Mouse (Mus musculus): ENCODE measurements at regions not wholly inside any gene's neighbourhood (a gene's known extent, or its start where the extent isn't known, plus 50 kb on each side); places are given as distances from the start of the nearest gene placed in this dataset.

DNA sequence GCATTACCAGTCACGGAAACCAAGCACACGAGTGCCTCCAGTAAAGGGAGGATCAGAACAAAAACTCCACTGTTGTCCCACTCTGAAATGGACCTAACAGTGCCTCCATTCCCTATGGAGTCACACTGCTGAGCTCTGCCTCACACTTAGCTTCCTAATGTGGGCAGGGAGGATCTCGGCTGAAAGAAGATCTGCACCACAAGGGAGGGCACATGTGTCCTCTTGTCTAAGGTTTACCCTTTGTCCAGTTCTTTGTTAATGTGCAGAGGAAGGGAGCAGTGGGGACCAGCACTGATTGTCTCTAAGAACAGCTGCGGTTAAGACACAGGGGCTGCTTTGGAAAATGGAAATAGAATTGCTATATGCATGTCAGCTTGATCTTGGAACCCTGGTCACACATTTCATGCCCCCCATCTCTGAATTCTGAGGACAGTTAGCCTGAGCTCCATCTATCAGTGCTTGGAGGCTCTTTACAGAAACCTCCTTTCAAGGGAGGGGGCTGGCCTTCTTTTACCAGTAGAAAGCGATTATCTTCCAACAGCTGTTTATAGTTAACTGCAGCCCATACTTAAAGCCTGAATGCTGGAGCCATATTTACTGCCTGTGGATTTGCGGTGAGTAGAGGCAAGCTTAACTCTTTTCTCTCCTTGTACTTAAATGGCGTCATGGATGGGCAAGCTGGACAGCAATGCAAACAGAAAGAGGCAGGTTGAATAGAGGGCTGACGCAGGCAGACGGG, 485.5 kb upstream of the Cdh11 start:
- DNase-seq (ENCODE audit: low spot score): no peak

DNA sequence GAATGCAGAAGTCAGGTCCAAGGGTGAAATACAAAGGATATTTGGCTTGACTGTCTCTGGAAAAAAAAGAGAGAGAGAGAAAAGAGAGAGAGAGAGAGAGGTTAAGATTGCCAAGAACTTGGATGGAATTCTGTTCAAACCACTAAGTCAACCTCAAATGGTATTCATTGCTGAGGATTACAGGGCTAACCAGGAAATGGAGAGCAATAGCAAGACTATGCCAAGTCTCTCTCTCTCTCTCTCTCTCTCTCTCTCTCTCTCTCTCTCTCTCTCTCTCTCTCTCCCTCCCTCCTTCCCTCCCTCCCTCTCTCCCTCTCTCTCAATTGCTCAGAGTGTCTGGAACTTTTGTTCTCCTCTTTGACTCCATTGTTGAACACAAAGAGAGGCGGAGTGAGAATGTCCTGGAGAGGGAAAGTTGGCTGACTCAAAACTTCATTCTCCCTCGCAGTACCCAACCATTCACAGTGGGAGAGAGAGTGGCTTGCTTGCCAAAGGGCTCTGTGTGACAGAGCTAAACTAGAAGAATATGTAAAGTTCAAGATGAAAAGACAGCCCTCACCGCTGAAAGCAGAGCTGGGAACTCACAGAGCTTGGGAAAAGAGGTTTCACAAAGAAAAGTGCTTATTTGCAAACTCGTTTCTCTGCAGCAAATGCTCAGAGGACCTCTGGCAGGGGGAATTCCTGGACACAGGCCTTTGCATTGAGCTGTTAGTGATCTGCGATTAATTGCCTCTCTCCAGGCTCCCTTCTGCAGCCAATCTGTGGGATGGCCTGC, 487.1 kb upstream of the Cdh11 start:
- no peak for DNase-seq (ENCODE audit: low spot score)

DNA sequence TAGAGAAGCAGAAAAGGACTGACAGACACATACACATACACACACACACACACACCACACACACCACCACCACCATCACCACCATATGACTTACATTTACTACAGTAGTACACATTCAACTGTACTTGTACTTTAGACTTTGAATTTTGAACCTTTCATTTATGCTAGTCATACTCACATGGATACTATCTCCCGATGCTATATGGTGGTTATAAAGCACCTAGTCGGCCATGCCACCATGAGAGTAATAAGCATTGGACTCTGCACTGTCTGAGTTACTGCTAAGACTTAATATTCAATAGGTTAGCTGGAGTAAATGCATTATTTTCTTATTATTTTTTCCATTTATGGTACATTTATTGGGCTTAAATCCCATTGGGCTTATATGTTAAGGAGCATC, 488.0 kb upstream of the Cdh11 start:
- no peak for DNase-seq (ENCODE audit: low spot score)

DNA sequence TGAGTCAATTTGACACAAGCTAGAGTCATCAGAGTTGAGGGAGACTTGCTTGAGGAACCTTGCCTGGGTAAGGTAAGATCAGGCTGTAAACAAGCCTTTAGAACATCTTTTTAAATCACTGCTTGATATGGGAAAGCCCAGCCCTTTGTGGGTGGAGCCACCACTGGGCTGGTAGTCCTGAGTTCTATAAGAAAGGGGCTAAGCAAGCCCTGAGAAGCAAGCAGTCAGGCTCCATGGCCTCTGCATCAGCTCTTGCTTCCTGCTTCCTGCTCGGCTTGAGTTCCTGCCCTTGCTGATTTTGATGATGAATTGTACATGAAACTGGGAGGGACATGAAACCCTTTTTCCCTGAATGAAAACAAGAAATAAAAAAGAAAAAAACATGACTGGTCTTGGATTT, 496.4 kb upstream of the Cdh11 start:
- DNase-seq (ENCODE audit: low spot score): no peak

DNA sequence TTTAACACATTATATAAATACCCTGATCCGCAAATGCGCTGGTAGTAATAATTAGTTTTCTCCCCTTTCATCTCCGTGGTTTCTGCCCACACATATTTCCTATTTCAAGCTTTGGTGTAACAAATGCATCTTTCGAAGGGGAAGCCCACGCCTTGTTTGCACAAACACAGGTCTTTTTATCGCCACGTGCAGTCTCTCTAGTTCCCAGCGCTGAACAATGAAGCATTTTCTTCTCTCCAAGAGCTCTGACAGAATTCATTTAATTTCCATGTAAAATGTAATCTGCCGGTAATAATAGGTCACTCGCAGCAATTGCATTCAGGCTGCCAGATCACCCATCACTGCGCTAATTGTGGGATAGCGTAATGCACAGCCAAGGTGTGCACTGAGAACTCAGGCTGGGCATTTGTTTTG, 503.1 kb upstream of the Cdh11 start:
- no peak for DNase-seq (ENCODE audit: low spot score)

DNA sequence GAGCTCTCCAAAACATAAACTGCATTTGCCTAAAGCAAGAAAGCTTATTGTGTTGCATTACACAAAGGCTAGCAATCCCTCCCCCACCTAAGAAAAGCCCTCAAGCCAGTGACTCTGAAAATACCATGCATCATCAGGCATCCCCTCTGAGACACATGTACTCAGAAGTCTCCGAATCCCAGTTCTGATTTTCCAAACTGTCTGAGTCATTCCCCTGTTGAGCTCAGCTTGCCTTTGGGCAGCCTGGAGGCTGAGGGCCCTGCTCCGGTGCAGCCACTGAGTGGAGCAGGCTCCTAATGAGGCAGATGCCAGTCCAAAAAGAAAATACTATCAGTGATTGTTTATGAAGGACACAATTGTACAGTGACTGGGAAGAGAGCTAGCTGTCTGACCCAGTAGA, 507.5 kb upstream of the Cdh11 start:
- DNase-seq (ENCODE audit: low spot score): no peak

DNA sequence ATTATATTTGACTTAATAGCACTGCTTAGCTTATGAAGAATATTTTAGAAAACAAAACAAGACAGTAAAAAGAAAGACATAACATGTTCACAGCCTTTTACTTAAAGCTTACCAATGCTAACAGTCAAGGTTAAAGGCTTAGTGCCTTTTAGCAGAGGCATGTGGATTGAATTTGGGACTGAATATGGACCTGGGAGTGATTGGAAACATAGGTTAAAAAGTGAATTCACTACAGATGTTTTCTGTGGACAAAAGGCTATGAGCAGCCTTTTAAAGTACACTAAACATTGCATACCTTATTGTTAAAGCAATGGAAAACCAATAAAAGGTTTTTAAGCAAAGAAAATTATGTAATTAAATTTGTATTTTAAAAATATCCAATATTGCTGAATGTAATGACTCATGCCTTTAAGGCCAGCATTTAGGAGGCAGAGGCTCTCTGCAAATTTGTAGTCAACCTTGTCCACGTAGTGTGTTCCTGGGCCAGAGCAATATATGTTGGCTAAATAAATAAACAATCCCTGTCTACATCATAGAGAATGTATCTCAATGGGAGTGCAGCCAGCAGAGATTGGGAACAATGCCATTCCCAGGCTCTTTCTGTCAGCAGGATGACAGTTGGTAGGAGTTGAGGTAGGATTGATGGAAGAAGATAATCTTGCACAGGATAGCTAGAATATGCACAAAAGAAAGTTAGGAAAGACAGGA, 521.2 kb upstream of the Cdh11 start:
- DNase-seq (ENCODE audit: low spot score): no peak

DNA sequence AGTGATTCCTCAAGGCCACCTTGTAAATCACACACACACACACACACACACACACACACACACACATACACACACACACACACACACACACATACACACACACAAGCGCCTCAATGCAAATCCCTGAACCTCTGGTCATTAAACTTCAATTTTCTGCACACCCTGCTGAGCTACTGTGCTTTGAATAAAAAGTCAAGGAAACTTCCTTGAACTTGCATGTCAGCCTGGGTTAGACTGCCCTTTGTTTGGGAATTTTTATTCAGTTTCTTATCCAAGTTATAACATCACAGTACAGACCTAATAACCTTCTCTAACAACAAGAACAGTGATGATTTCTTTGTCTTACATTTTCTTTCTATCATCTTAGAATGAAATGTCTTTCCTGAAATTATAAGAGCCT, 528.1 kb upstream of the Cdh11 start:
- DNase-seq (ENCODE audit: low spot score): no peak

DNA sequence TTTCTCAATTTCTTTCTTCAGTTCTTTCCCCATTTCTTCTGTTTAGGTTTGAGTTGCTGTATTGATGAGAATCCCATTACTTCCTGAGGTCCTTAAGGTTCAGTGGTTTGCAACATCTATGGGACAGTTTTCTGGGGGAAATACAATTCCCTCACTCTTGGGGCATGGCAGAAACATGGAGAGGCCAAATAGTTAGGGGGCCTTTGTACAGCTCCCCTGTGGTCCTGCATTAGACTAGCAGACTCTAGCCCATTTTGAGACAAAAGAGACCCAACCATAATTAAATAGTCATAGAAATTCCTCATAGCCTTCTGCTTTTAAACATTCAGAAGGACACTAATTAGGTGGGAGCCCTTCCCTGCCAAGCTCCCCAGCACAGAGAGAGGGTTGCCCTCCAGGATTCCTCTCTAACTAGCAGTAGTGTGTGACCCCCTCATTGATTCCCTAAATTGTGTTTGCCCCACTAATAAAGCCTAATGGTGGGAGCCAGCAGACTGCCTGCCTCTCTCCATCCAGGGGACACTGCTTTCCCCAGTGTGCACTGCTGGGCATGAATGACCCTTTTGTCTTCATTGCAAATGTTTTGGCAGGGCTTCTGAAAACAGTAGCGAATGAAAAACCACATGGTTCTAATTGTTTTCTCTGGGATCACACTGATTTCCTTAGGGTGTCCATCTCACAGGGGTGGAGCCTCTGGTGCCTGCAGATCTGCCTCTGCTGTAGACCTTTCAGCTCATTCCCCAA, 529.0 kb upstream of the Cdh11 start:
- DNase-seq (ENCODE audit: low spot score): no peak

DNA sequence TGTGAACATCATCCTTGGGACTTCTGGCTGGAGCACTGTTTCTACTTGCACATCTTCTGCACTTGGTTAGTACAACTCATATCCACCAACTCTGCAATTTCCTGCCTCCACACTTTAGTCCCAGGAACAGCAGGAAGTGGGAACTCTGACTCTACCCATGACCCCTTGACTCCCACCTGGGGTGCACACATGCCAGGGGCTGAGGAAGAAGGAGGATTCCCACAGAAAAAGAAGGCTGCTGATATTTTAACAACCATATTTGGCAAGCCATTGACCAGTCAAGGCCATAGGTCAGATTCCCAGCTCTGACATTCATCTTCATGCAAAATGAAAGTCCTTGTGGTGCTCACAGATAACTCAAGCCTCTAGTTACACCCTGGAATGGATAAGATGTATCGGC, 530.3 kb upstream of the Cdh11 start:
- no peak for DNase-seq (ENCODE audit: low spot score)

DNA sequence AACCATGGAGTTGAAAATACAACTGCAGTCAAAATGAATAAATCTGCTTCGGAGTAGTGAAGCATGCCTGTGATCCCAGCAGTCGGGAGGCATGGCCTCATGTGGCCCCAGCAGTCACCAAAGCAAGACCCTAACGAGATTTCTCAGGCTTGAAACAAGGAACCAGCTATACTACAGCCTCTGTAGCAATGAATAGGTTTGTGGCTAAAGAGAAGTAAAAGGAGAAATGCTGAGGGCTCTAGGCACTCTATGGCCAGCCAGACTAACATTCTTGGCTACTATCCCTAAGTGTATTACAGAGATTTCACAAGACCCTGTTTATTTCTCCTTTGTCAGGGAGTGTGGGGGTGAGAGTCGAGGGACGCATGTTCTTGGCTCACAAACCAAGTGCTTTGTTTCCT, 531.2 kb upstream of the Cdh11 start:
- no peak for DNase-seq (ENCODE audit: low spot score)

DNA sequence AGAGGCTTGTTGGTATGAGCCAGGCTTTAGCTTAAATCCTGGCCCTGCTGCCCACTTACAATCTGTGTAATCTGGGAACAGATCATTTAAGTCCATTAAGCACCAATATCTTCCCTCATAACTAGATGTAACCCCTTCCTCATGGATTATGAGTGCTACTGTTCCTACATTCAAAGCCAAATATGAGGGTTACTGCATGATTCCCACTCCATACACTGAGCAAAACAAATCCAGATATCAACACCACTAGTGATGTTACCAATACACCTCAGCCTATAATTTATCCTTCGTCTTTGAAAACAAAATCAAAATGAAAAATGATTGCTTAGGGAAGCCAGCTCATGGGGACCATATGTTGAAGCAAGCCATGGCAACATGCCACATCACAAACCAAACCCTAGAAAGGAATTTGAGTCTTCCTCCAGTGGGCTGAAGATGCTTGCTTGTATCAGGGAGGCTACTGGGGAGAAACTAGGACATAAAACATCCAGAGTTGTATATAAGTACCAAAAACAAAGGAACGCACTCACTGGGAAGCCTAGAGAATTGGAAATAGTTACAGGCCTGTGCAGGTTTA, 531.8 kb upstream of the Cdh11 start:
- no peak for DNase-seq (ENCODE audit: low spot score)

DNA sequence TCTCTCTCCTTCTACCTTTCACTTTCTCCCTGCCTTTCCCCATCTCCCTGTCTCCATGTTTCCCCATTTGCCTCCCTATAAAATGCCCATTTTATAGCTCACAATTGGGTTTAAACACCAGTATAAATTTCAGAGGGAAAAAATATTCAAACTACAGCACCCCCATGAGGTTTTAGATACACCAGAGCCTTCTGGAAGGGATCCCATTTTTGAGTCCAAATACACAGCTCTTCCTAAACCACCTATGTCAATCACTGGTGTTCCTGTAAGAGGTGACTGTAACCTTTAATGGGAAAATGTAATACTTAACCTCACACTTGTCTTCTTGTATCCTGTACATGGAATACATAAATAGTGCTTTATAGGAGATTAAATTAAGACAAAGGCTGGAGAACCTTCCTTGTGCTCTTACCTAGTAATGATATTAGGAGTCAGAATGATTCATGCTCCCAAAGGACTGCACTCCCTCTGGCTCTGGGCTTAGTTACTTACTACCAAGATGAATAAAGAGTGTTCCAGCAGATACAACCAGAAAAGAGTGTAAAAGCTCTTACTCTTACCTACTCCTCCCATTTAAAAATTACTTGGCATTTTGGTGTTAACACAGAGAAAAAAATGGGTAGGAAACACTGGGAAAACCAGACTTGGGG, 538.7 kb upstream of the Cdh11 start:
- no peak for DNase-seq (ENCODE audit: low spot score)

DNA sequence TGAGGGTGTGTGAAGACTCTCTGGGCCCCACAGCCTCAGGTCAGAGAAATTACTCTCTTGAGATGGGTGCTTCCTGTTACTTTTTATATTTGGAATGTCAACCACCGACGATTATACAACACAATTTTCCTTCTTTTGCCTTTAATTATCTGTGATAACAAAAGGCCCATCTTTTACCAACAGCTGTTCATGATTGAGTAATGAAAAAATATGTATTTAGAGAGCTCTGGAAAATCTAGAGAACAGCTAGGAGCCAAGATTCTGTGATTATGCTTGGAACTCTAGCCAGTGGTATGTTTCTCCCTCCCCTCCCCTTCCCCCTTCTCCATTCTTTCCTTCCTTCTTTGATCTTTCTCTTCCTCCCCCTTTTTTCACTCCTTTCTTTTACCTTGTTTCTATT, 546.0 kb upstream of the Cdh11 start:
- DNase-seq (ENCODE audit: low spot score): no peak

DNA sequence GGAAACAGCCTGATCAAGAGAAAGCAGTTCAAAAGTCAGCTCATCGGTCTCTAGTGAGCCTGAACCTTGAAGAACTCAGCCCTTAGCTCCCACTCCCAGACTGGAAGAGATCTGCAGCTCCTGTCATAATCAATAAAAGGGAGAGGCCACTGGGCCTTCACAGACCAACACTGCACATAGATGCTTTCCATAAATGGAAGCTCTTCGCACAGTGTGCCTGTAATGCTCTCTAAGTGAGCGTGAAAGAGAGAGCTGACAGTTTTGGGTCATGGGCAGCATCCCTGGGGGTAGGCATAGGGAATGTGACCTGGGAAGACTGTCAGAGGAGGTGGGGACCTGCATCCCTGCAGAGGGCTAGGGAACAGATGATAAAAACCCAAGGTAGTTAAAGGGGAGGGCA, 551.9 kb upstream of the Cdh11 start:
- no peak for DNase-seq (ENCODE audit: low spot score)

DNA sequence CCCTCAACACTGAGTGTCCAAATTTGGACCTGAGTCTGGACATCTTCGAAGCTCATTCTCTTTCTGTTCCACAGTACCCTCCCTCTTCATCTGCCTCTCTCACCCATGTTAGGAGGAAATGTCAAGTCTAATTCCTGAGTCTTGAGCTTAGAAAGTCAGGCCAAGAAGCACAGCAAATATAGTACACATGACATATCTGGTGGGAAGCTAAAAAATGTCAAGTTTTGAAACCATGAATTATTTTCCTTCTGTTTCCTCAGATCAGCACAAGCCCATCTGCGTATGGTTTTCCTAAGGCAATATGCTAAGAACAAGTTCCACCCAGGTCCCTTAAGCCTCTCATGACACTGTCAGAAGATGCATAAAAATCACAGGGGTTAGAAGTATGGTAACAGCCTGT, 553.6 kb upstream of the Cdh11 start:
- DNase-seq (ENCODE audit: low spot score): no peak

DNA sequence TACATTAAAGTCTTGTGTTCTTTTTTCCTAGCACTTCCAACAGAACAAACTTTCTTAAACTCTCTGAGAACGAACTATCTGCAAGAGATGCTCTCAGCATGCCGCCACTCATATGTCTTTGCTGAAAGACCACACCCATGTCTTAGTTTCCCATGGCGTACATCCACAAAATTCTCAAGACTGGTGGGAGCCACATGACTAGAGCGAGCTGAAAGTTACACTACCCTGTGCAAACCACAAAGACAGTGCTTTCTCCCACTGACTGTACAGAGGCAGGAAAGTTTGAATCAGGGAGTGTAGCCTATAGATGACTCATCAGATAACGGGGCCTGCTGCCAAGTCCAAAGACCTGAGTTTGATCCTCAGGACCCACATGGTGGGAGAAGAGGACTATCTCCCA, 554.5 kb upstream of the Cdh11 start:
- DNase-seq (ENCODE audit: low spot score): no peak

DNA sequence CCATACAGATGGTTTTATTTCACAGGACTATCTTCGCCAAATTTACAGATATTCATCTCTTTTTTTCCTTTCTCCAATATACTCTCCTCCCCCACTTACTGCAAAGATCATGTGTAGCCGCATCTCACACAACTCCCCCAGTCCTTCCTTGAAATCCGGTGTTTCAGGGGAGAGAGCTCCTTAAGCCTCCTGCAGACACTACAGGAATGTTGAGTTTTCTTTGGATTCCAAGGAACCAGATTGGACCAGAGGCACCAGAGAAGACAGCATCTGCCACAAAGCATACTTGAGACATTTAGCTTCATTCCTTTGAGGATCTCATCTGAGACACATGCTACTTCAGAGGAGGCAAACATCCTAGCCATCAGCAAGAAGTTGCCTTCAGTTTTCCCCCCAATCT, 558.4 kb upstream of the Cdh11 start:
- no peak for DNase-seq (ENCODE audit: low spot score)

DNA sequence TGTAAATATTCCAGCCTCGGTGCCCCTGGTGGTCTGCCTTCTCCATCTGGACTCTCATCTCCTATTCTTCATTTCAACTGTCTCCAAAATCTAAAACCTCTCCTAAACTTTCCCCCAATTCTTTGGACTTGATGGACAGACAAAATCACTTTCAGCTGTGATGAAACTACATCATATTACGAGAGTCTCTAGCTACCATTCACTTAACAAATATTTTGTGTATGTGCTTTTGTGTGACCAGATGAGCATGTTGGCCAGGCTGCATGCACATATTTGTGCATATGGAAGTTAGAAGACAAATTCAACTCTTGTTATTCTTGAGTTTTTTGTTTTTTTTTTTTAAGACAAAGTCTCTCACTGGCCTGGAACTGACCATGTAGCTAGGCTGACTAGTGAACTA, 559.4 kb upstream of the Cdh11 start:
- no peak for DNase-seq (ENCODE audit: low spot score)

DNA sequence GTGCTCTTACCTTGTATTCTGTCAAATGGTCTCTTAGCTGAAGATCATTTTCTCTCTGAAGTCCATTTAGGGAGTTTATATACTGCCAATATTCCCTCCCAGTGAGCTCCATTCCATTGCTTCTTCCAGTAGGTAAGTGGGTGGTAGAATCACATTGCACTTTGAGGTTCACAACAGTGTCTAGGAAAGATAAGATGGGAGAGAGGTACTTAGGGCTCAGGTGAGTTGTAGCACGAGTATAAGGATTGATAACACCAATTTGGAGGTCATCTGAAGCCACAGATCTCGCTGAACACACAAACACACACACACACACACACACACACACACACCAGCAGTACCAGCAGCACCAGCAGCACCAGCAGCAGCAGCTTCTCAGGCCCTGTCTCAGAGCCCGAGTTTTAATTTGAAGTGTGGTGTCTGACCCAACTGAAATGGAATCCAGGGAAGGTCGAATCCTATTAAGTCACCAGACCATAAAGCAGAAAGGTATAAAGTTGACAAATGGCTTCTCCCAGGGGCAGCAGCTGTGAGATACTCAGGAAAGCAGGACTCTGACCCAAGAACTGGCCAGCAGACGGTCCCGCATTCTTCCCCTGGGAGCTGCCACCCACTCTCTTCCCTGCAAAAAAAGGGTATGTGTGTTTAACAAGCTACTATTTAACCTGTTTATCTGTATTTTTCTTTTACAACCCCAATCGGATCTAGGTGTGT, 561.9 kb upstream of the Cdh11 start:
- DNase-seq (ENCODE audit: low spot score): no peak

DNA sequence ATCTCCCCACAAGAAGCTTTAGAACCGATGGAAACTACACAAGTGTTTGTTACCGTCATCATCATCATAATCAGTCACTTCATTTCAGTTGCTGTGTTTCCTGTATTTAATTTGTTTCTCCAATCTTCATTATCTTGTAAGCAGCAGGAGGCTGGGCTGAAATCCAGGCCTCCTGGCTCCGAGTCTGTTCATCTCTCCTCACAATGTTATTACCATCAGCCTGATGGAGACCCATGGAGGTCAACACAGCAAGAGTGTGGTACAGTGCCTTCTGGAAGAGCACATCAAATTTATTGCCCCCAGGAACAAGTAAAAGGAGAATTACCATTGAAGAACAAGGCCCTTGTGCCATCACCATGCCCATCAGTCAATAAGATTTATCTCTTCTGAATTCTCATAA, 576.3 kb upstream of the Cdh11 start:
- DNase-seq (ENCODE audit: low spot score): no peak
